Mouse (Mus musculus) embryonic fibroblast, embryonic 13.5 days (primary cell): Measurements from ENCODE around the gene Gm38394.

Source experiments
- CTCF ChIP-seq: IDR thresholded peaks from 2 replicates; pipeline ENCODE4 v1.5.1; 2011; ENCODE audit warnings: mild to moderate bottlenecking, control low read depth, low read length, moderate library complexity, borderline replicate concordance; ENCODE audit not compliant: insufficient read depth
- POLR2A ChIP-seq: IDR thresholded peaks from 2 replicates; pipeline ENCODE4 v1.6.1; 2011; ENCODE audit warnings: low read depth, mild to moderate bottlenecking, control low read depth, low read length, moderate library complexity

DNA sequence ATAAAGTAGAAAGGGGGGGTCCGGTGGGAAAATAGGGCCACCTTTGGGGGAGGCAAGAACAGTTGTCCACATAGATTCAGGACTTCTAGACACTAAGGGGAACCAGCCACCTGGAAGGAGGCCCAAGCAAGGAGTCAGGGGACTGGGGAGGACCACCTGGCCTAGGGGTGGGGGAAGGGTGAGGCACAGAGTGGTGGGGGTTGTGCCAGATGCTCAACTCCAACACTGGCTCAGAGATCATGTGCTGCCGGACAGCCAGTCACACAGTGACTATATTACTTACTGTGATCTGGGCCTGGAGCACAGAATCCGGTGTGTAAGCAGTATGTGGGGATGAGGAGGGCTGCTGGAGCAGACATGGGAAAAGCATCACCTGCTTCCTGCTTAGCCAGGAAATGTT lies 48.2 kb upstream of the Gm38394 start:
- TF ChIP-seq CTCF (no peak), POLR2A (no peak)
